Mouse (Mus musculus): ENCODE results near the gene Gnb4. TPM values are rescaled to one million over a fixed set of nuclear protein-coding genes. Genes with fewer than 3 reads are reported as not detected.

Gene Gnb4
- polyA plus RNA-seq, 1 experiment = 31.7 TPM

GRCm38 (mm10) chr3:32586274-32586673 lies 30.1 kb downstream of the Gnb4 start:
- Histone ChIP-seq H3K27ac (ENCODE audit: insufficient read depth, low read length) (no peak overlapping the region), H3K4me1 (ENCODE audit: control insufficient read depth, insufficient read depth, low read length) (no peaks in the 10 kb centered on the region), H3K4me3 (ENCODE audit: insufficient read depth, low read length) (no peak overlapping the region)
- TF ChIP-seq CTCF (IDR thresholded peaks at IDR 0.05; ENCODE audit: borderline replicate concordance, insufficient read depth, low read length) = no peak
- no peak for TF ChIP-seq POLR2A (IDR thresholded peaks at IDR 0.05; ENCODE audit: low read depth, low read length)

GRCm38 (mm10) chr3:32583489-32583888 lies 32.9 kb downstream of the Gnb4 start:
- TF ChIP-seq CTCF (IDR thresholded peaks at IDR 0.05; ENCODE audit: borderline replicate concordance, insufficient read depth, low read length) = no peak
- TF ChIP-seq POLR2A (IDR thresholded peaks at IDR 0.05; ENCODE audit: low read depth, low read length) = no peak
- Histone ChIP-seq H3K4me3 (ENCODE audit: insufficient read depth, low read length) (no peak overlapping the region), H3K27ac (ENCODE audit: insufficient read depth, low read length) (no peak overlapping the region), H3K4me1 (ENCODE audit: control insufficient read depth, insufficient read depth, low read length) (no peaks in the 10 kb centered on the region)

DNA sequence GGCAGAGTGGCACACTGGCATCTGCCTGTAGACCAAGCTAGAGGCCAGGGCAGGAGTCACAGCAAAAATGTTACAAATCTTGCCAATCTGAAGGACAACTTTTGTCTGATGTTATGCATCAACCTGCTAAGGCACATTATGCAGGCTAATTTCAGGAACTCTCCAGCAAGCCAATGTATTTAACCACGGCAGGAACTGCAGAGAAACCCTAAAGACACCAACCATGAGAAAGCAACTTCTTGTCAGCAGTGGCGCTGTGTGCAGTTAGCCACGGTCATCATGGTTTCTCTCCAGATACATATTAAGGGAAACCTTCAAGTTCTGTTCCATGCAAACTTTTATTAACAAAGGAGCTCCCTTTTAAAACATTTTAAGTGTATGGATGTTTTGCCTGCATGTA lies 34.5 kb downstream of the Gnb4 start:
- Histone ChIP-seq H3K4me3 (ENCODE audit: insufficient read depth, low read length) (no peak overlapping the region), H3K4me1 (ENCODE audit: control insufficient read depth, insufficient read depth, low read length) (no peaks in the 10 kb centered on the region), H3K27ac (ENCODE audit: insufficient read depth, low read length) (no peak overlapping the region)
- TF ChIP-seq POLR2A (IDR thresholded peaks at IDR 0.05; ENCODE audit: low read depth, low read length) (no peak), CTCF (IDR thresholded peaks at IDR 0.05; ENCODE audit: borderline replicate concordance, insufficient read depth, low read length) (no peak)

- Histone ChIP-seq H3K4me3 (ENCODE audit: insufficient read depth, low read length) (no peak overlapping the region), H3K4me1 (ENCODE audit: control insufficient read depth, insufficient read depth, low read length) (no peaks in the 10 kb centered on the region), H3K27ac (ENCODE audit: insufficient read depth, low read length) (no peak overlapping the region)
- no peak for TF ChIP-seq CTCF (IDR thresholded peaks at IDR 0.05; ENCODE audit: borderline replicate concordance, insufficient read depth, low read length)
- no peak for TF ChIP-seq POLR2A (IDR thresholded peaks at IDR 0.05; ENCODE audit: low read depth, low read length)
Observed at GRCm38 (mm10) chr3:32580738-32581137, 35.6 kb downstream of the Gnb4 start.

DNA sequence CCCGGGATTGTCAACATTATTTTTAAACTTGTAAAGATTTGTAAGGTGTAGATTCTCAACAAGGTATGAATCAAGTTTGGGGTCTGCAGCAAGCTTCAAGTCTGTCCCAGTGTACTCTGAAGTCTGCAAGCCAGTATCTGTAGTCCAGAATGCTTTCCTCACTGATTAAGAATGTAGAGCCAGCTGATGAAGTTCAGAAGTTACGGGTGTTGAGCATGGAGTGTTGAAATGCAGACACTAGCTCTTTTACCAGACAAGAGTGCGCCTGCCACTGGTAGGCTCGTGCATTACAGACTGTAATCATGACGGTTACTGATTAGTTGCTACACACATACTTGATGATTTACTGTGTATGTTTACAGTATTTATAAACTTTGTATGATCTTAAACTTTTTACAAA lies 37.6 kb downstream of the Gnb4 start:
- Histone ChIP-seq H3K27ac (ENCODE audit: insufficient read depth, low read length) (no peak overlapping the region), H3K4me1 (ENCODE audit: control insufficient read depth, insufficient read depth, low read length) (no peaks in the 10 kb centered on the region), H3K4me3 (ENCODE audit: insufficient read depth, low read length) (no peak overlapping the region)
- TF ChIP-seq POLR2A (IDR thresholded peaks at IDR 0.05; ENCODE audit: low read depth, low read length) (no peak), CTCF (IDR thresholded peaks at IDR 0.05; ENCODE audit: borderline replicate concordance, insufficient read depth, low read length) (no peak)

GRCm38 (mm10) chr3:32575151-32575550 lies 41.2 kb downstream of the Gnb4 start:
- TF ChIP-seq POLR2A (IDR thresholded peaks at IDR 0.05; ENCODE audit: low read depth, low read length) (no peak), CTCF (IDR thresholded peaks at IDR 0.05; ENCODE audit: borderline replicate concordance, insufficient read depth, low read length) (no peak)
- Histone ChIP-seq H3K4me1 (ENCODE audit: control insufficient read depth, insufficient read depth, low read length) (no peaks in the 10 kb centered on the region), H3K27ac (ENCODE audit: insufficient read depth, low read length) (no peak overlapping the region), H3K4me3 (ENCODE audit: insufficient read depth, low read length) (no peak overlapping the region)

DNA sequence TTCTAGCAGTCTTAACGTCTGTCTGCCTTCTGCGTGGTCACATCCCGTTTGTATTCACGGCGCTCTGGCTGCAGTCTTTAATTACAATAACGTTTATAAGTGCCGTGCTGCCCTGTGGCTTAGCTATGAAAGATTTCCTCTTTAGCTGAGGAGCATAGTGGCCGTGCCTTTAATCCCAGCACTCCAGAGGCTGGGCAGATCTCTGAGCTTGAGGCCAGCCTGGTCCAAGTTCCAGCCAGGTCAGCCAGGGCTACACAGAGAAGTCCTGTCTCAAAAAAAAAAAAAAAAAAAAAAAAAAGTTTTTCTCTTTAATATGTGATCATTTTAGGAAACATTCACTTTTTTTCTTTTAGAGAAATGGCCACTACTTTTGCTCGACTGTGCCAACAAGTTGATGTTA lies 42.5 kb downstream of the Gnb4 start:
- H3K4me1 ChIP-seq (ENCODE audit: control insufficient read depth, insufficient read depth, low read length) = no peaks in the 10 kb centered on the region
- H3K27ac ChIP-seq (ENCODE audit: insufficient read depth, low read length) = no peak overlapping the region
- TF ChIP-seq CTCF (IDR thresholded peaks at IDR 0.05; ENCODE audit: borderline replicate concordance, insufficient read depth, low read length) = no peak
- no peak for TF ChIP-seq POLR2A (IDR thresholded peaks at IDR 0.05; ENCODE audit: low read depth, low read length)
- no peak overlapping the region for H3K4me3 ChIP-seq (ENCODE audit: insufficient read depth, low read length)

DNA sequence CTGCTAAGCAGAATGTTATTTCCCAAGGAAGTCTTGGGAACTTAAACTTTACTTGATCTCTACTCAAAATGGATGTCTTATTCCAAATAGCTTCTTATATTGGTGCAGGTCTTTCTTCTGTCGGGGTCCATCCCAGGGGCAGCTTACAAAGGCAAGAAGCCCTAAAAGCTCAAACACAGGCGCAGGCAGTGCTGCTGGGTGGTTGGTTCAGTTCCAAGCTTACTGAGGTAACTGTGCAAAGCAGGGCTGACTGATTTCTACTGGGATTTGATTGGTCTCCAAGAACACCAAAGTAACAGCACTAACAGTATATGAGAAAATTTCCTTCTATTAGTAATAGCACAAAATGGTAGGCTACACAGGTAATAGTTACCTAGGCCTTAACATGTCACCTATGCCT lies 43.3 kb downstream of the Gnb4 start:
- TF ChIP-seq CTCF (IDR thresholded peaks at IDR 0.05; ENCODE audit: borderline replicate concordance, insufficient read depth, low read length) = no peak
- TF ChIP-seq POLR2A (IDR thresholded peaks at IDR 0.05; ENCODE audit: low read depth, low read length) = no peak
- H3K27ac ChIP-seq (ENCODE audit: insufficient read depth, low read length) = no peak overlapping the region
- no peaks in the 10 kb centered on the region for H3K4me1 ChIP-seq (ENCODE audit: control insufficient read depth, insufficient read depth, low read length)
- no peak overlapping the region for H3K4me3 ChIP-seq (ENCODE audit: insufficient read depth, low read length)

DNA sequence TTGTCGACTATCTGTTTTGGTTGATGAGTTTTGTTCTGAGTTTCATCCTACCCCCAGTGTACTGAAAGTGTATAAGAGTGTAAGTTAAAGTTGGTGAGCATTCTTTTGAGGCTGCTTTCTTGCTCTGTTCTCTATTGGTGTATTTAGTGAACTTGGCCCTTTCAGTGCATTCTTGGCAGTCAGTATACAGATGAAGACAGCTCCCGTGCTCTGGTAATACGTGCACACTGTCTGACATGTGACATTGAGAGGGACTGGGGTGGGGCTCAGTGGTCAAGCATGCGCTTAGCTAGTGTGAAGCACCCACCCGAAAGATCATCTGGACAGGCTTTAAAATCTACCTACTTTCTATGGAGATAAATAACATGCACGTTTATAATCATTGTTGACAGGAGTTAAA lies 53.0 kb downstream of the Gnb4 start:
- no peak for TF ChIP-seq POLR2A (IDR thresholded peaks at IDR 0.05; ENCODE audit: low read depth, low read length)
- TF ChIP-seq CTCF (IDR thresholded peaks at IDR 0.05; ENCODE audit: borderline replicate concordance, insufficient read depth, low read length) = no peak

GRCm38 (mm10) chr3:32553061-32553460 lies 63.3 kb downstream of the Gnb4 start:
- no peaks in the 10 kb centered on the region for H3K4me1 ChIP-seq (ENCODE audit: control insufficient read depth, insufficient read depth, low read length)
- no peak overlapping the region for H3K4me3 ChIP-seq (ENCODE audit: insufficient read depth, low read length)
- no peak overlapping the region for H3K27ac ChIP-seq (ENCODE audit: insufficient read depth, low read length)
- TF ChIP-seq CTCF (IDR thresholded peaks at IDR 0.05; ENCODE audit: borderline replicate concordance, insufficient read depth, low read length) = no peak
- no peak for TF ChIP-seq POLR2A (IDR thresholded peaks at IDR 0.05; ENCODE audit: low read depth, low read length)

More for the DNA sequence above, 53.0 kb downstream of the Gnb4 start:
- H3K4me1 ChIP-seq (ENCODE audit: control insufficient read depth, insufficient read depth, low read length) = no peaks in the 10 kb centered on the region
- H3K4me3 ChIP-seq (ENCODE audit: insufficient read depth, low read length) = no peak overlapping the region
- no peak overlapping the region for H3K27ac ChIP-seq (ENCODE audit: insufficient read depth, low read length)

DNA sequence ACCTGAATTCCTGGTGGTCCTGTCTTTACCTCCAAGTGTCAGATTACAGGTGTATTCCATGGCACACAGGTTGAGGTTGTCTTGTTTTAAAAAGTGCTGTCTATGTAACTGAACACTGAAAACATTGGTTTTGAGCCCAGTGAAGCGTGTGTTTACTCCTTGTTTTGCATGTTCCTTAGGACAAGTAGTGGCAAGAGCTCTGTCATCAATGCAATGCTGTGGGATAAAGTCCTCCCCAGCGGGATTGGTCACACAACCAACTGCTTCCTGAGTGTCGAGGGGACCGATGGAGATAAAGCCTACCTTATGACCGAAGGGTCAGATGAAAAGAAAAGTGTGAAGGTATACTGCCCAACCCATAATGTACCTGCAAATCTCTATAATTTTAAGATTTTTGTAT lies 78.3 kb downstream of the Gnb4 start:
- TF ChIP-seq POLR2A (IDR thresholded peaks at IDR 0.05; ENCODE audit: low read depth, low read length) = no peak
- TF ChIP-seq CTCF (IDR thresholded peaks at IDR 0.05; ENCODE audit: borderline replicate concordance, insufficient read depth, low read length) = no peak
- H3K27ac ChIP-seq (ENCODE audit: insufficient read depth, low read length) = no peak overlapping the region
- no peaks in the 10 kb centered on the region for H3K4me1 ChIP-seq (ENCODE audit: control insufficient read depth, insufficient read depth, low read length)
- H3K4me3 ChIP-seq (ENCODE audit: insufficient read depth, low read length) = no peak overlapping the region

Measured in embryonic fibroblast, embryonic 13.5 days (primary cell).